Mouse (Mus musculus) E14TG2a.4 (cell line): ENCODE results near the gene Pdzk1ip1.

Experiments used
- CTCF ChIP-seq: conservative IDR thresholded peaks from 2 replicates; pipeline ENCODE4 v1.5.1; 2014; ENCODE audit warnings: low read length
- NANOG ChIP-seq: IDR thresholded peaks from 2 replicates; pipeline ENCODE4 v1.6.1; 2014; ENCODE audit warnings: borderline replicate concordance, low read length, mixed read lengths
- POU5F1 ChIP-seq: IDR thresholded peaks from 2 replicates; pipeline ENCODE4 v1.6.1; 2014; ENCODE audit warnings: low read length, borderline replicate concordance

- TF ChIP-seq NANOG (no peak), CTCF (no peak), POU5F1 (no peak)
These were observed 35.0 kb downstream of the Pdzk1ip1 start for GRCm38 (mm10) chr4:115123507-115123906.
